Mouse (Mus musculus) spleen, adult 2 months (tissue): ENCODE results near the gene Meis2. TPM values are rescaled to one million over a fixed set of nuclear protein-coding genes. Genes with fewer than 3 reads are reported as not detected.

Experiments used
- DNase-seq, 2 experiments: peaks; one replicate each; pipeline versions ENCODE4 v3.0.0 to v3.0.0-alpha.2; 2012 to 2021; ENCODE audit warnings: low spot score in 2 of 2, low read depth in 1 of 2
- H3K27ac ChIP-seq: fragments of 200-500 bp; 2 replicates; pipeline ENCODE4 v1.5.1; 2012; ENCODE audit warnings: low read length, inconsistent platforms; ENCODE audit not compliant: insufficient read depth
- H3K27me3 ChIP-seq: fragments of 200-500 bp; 2 replicates; pipeline ENCODE4 v1.6.1; 2012; ENCODE audit warnings: mild to moderate bottlenecking, moderate library complexity, low read length, inconsistent platforms; ENCODE audit not compliant: control insufficient read depth, insufficient read depth
- H3K36me3 ChIP-seq: fragments of 200-500 bp; 2 replicates; pipeline ENCODE4 v1.6.1; 2012; ENCODE audit warnings: mild to moderate bottlenecking, low read length, inconsistent platforms; ENCODE audit not compliant: control insufficient read depth, insufficient read depth
- H3K4me1 ChIP-seq: fragments of 200-500 bp; 2 replicates; pipeline ENCODE4 v1.6.1; 2011; ENCODE audit warnings: inconsistent platforms; ENCODE audit not compliant: control insufficient read depth, insufficient read depth, insufficient read length
- H3K4me3 ChIP-seq: fragments of 200-500 bp; 2 replicates; pipeline ENCODE4 v1.5.1; 2011; ENCODE audit warnings: mild to moderate bottlenecking, inconsistent platforms; ENCODE audit not compliant: insufficient read depth, insufficient read length; ENCODE audit errors: extremely low read depth
- CTCF ChIP-seq: fragments of 200-500 bp; IDR thresholded peaks from 2 replicates; pipeline ENCODE4 v1.5.1; 2011; ENCODE audit warnings: mild to moderate bottlenecking, inconsistent platforms; ENCODE audit not compliant: insufficient read depth, insufficient read length, insufficient replicate concordance; ENCODE audit errors: extremely low read depth
- POLR2A ChIP-seq: fragments of 200-500 bp; IDR thresholded peaks from 2 replicates; pipeline ENCODE4 v1.6.1; 2011; ENCODE audit warnings: low read depth, low read length, inconsistent platforms
- WGBS: fragments of 180-500 bp; shearing (Covaris S2); methylation state at CpG from one replicate; pipeline ENCODE4 v1.1.7; 2018; 5-methylcytosine and 5-hydroxymethylcytosine counted together
- polyA plus RNA-seq: library from polyadenylated mRNA; depleted of rRNA; stranded (reverse); fragments of >200 nt; gene quantifications from 2 replicates; pipeline ENCODE4 v1.2.3, GENCODE M21; 2012

Gene Meis2
- polyA plus RNA-seq, 1 experiment: 3.2 TPM

- no peak for DNase-seq
- Histone ChIP-seq H3K4me1 (no peaks in the 10 kb centered on the region), H3K36me3 (no peaks in the 10 kb centered on the region), H3K4me3 (no peak overlapping the region), H3K27ac (no peak overlapping the region), H3K27me3 (no peaks in the 10 kb centered on the region)
- TF ChIP-seq CTCF (no peak), POLR2A (no peak)
- WGBS: 82% methylated on average over 9 of the region's 9 CpGs
Measured at GRCm38 (mm10) chr2:115970091-115970820, 95.4 kb downstream of the Meis2 start.

GRCm38 (mm10) chr2:115969201-115969600 lies 96.4 kb downstream of the Meis2 start:
- TF ChIP-seq POLR2A (no peak), CTCF (no peak)
- H3K27me3 ChIP-seq: no peaks in the 10 kb centered on the region
- no peaks in the 10 kb centered on the region for H3K36me3 ChIP-seq
- DNase-seq: no peak
- WGBS: 48% methylated on average over 8 of the region's 8 CpGs
- no peak overlapping the region for H3K27ac ChIP-seq
- no peaks in the 10 kb centered on the region for H3K4me1 ChIP-seq
- no peak overlapping the region for H3K4me3 ChIP-seq

- no peak overlapping the region for H3K27ac ChIP-seq
- H3K4me3 ChIP-seq: no peak overlapping the region
- no peak for DNase-seq
- TF ChIP-seq POLR2A: no peak
- TF ChIP-seq CTCF: no peak
- no peaks in the 10 kb centered on the region for H3K4me1 ChIP-seq
- no peaks in the 10 kb centered on the region for H3K36me3 ChIP-seq
- WGBS: 76% methylated on average over 3 of the region's 3 CpGs
- no peaks in the 10 kb centered on the region for H3K27me3 ChIP-seq
Measured at GRCm38 (mm10) chr2:115964911-115965310, 100.7 kb downstream of the Meis2 start.

GRCm38 (mm10) chr2:115963293-115963835 lies 102.3 kb downstream of the Meis2 start:
- DNase-seq: no peak
- Histone ChIP-seq H3K4me3 (no peak overlapping the region), H3K36me3 (no peaks in the 10 kb centered on the region), H3K27me3 (no peaks in the 10 kb centered on the region), H3K4me1 (no peaks in the 10 kb centered on the region), H3K27ac (no peak overlapping the region)
- 61% methylated on average over 5 of the region's 5 CpGs for WGBS
- TF ChIP-seq POLR2A (no peak), CTCF (no peak)

GRCm38 (mm10) chr2:115962728-115963127 lies 102.9 kb downstream of the Meis2 start:
- Histone ChIP-seq H3K36me3 (no peaks in the 10 kb centered on the region), H3K27ac (no peak overlapping the region), H3K27me3 (no peaks in the 10 kb centered on the region), H3K4me3 (no peak overlapping the region), H3K4me1 (no peaks in the 10 kb centered on the region)
- no peak for DNase-seq
- TF ChIP-seq POLR2A (no peak), CTCF (no peak)
- WGBS: 88% methylated on average over 3 of the region's 3 CpGs

GRCm38 (mm10) chr2:115962113-115962512 lies 103.5 kb downstream of the Meis2 start:
- Histone ChIP-seq H3K36me3 (no peaks in the 10 kb centered on the region), H3K4me3 (no peak overlapping the region), H3K27me3 (no peaks in the 10 kb centered on the region), H3K4me1 (no peaks in the 10 kb centered on the region), H3K27ac (no peak overlapping the region)
- DNase-seq: no peak
- TF ChIP-seq CTCF: no peak
- no peak for TF ChIP-seq POLR2A
- WGBS: 73% methylated on average over 2 of the region's 2 CpGs

GRCm38 (mm10) chr2:115960615-115961014 lies 105.0 kb downstream of the Meis2 start:
- Histone ChIP-seq H3K36me3 (no peaks in the 10 kb centered on the region), H3K4me1 (no peaks in the 10 kb centered on the region), H3K4me3 (no peak overlapping the region), H3K27ac (no peak overlapping the region), H3K27me3 (no peaks in the 10 kb centered on the region)
- no peak for DNase-seq
- 92% methylated on average over 7 of the region's 7 CpGs for WGBS
- TF ChIP-seq POLR2A (no peak), CTCF (no peak)
